Mouse (Mus musculus): Measurements from ENCODE around the gene Myo3b. TPM values are rescaled to one million over a fixed set of nuclear protein-coding genes. Genes with fewer than 3 reads are reported as not detected.
"Not testable (repeated sequence)": the region's sequence is repeated elsewhere in the genome, so short reads cannot be mapped to it uniquely, and the experiment has no call there.

Myo3b gene
- total RNA-seq (2015; ENCODE audit: low replicate concordance) (not detected in 2 replicates), total RNA-seq (2017; ENCODE audit: low replicate concordance) (not detected in 2 replicates)

GRCm38 (mm10) chr2:70038752-70039151 lies at the start of gene Myo3b:
Gene Myo3b, plus strand, starts transcription at chr2:70039126.
- no peak for ATAC-seq (replicated peaks; ENCODE audit: low FRiP score, poor library complexity, severe bottlenecking)

GRCm38 (mm10) chr2:69989224-69989623 lies 49.7 kb upstream of the Myo3b start:
- ATAC-seq (replicated peaks; ENCODE audit: low FRiP score, poor library complexity, severe bottlenecking), result no peak

- ATAC-seq (replicated peaks; ENCODE audit: low FRiP score, poor library complexity, severe bottlenecking), result peak; percentile 83
Measured at GRCm38 (mm10) chr2:69990647-69991046, 48.3 kb upstream of the Myo3b start.

- not testable (repeated sequence) for ATAC-seq (replicated peaks; ENCODE audit: low FRiP score, poor library complexity, severe bottlenecking)
Measured at GRCm38 (mm10) chr2:69994082-69994736, 44.7 kb upstream of the Myo3b start.

GRCm38 (mm10) chr2:69994779-69995178 lies 44.1 kb upstream of the Myo3b start:
- peak; percentile 43; the same call in 1 of the 2 replicates for ATAC-seq (replicated peaks; ENCODE audit: low FRiP score, poor library complexity, severe bottlenecking)

- peak; percentile 94 for ATAC-seq (replicated peaks; ENCODE audit: low FRiP score, poor library complexity, severe bottlenecking)
Measured at GRCm38 (mm10) chr2:69999097-69999770, 39.7 kb upstream of the Myo3b start.

GRCm38 (mm10) chr2:70000316-70000715 lies 38.6 kb upstream of the Myo3b start:
- ATAC-seq (replicated peaks; ENCODE audit: low FRiP score, poor library complexity, severe bottlenecking), result no peak

- ATAC-seq (replicated peaks; ENCODE audit: low FRiP score, poor library complexity, severe bottlenecking), result no peak
Measured at GRCm38 (mm10) chr2:70006492-70006891, 32.4 kb upstream of the Myo3b start.

GRCm38 (mm10) chr2:70012941-70013340 lies 26.0 kb upstream of the Myo3b start:
- no peak for ATAC-seq (replicated peaks; ENCODE audit: low FRiP score, poor library complexity, severe bottlenecking)

GRCm38 (mm10) chr2:70018236-70018635 lies 20.7 kb upstream of the Myo3b start:
- no peak for ATAC-seq (replicated peaks; ENCODE audit: low FRiP score, poor library complexity, severe bottlenecking)

GRCm38 (mm10) chr2:70024454-70024853 lies 14.5 kb upstream of the Myo3b start:
- ATAC-seq (replicated peaks; ENCODE audit: low FRiP score, poor library complexity, severe bottlenecking), result peak; percentile 94

GRCm38 (mm10) chr2:70025711-70026110 lies 13.2 kb upstream of the Myo3b start:
- ATAC-seq (replicated peaks; ENCODE audit: low FRiP score, poor library complexity, severe bottlenecking), result no peak

GRCm38 (mm10) chr2:70031472-70031871 lies 7.5 kb upstream of the Myo3b start:
- no peak for ATAC-seq (replicated peaks; ENCODE audit: low FRiP score, poor library complexity, severe bottlenecking)

- ATAC-seq (replicated peaks; ENCODE audit: low FRiP score, poor library complexity, severe bottlenecking), result no peak
Measured at GRCm38 (mm10) chr2:70034895-70035294, 4.0 kb upstream of the Myo3b start.

- ATAC-seq (replicated peaks; ENCODE audit: low FRiP score, poor library complexity, severe bottlenecking), result no peak
Measured at GRCm38 (mm10) chr2:70035358-70035757, 3.6 kb upstream of the Myo3b start.

GRCm38 (mm10) chr2:70037221-70037620 lies 1.7 kb upstream of the Myo3b start:
- peak; percentile 67; the same call in 1 of the 2 replicates for ATAC-seq (replicated peaks; ENCODE audit: low FRiP score, poor library complexity, severe bottlenecking)

GRCm38 (mm10) chr2:70044466-70044865 lies 5.5 kb downstream of the Myo3b start:
- ATAC-seq (replicated peaks; ENCODE audit: low FRiP score, poor library complexity, severe bottlenecking), result no peak

- no peak for ATAC-seq (replicated peaks; ENCODE audit: low FRiP score, poor library complexity, severe bottlenecking)
Measured at GRCm38 (mm10) chr2:70047868-70048267, 8.9 kb downstream of the Myo3b start.

- ATAC-seq (replicated peaks; ENCODE audit: low FRiP score, poor library complexity, severe bottlenecking), result no peak
Measured at GRCm38 (mm10) chr2:70053803-70054202, 14.9 kb downstream of the Myo3b start.

GRCm38 (mm10) chr2:70058201-70058600 lies 19.3 kb downstream of the Myo3b start:
- ATAC-seq (replicated peaks; ENCODE audit: low FRiP score, poor library complexity, severe bottlenecking), result no peak
